Mouse (Mus musculus): ENCODE results near the gene Tex30.

- no peak for TF ChIP-seq POLR2A (IDR thresholded peaks at IDR 0.05; ENCODE audit: borderline replicate concordance, insufficient read depth, low read length)
- TF ChIP-seq CTCF (IDR thresholded peaks at IDR 0.05; ENCODE audit: borderline replicate concordance, insufficient read depth, low read depth, low read length) = no peak
Measured at GRCm38 (mm10) chr1:44117571-44117970, 15.3 kb upstream of the Tex30 start.
